Mouse (Mus musculus) layer of hippocampus, postnatal 14 days (tissue): Measurements from ENCODE around the gene Mpz. TPM values are rescaled to one million over a fixed set of nuclear protein-coding genes. Genes with fewer than 3 reads are reported as not detected.
"Not testable (repeated sequence)": the region's sequence is repeated elsewhere in the genome, so short reads cannot be mapped to it uniquely, and the experiment has no call there.

Experiments
- DNase-seq, 2 experiments: peaks; one replicate each; pipeline ENCODE4 v3.0.0; 2021 to 2022; ENCODE audit warnings: low spot score in 2 of 2, mixed read lengths in 1 of 2
- total RNA-seq, 2 experiments: library from RNA; stranded (reverse); gene quantifications; 2 replicates each; pipeline ENCODE4 v1.2.3; 2021

Gene Mpz
- total RNA-seq, 2 experiments from 2014 or later: not detected

DNA sequence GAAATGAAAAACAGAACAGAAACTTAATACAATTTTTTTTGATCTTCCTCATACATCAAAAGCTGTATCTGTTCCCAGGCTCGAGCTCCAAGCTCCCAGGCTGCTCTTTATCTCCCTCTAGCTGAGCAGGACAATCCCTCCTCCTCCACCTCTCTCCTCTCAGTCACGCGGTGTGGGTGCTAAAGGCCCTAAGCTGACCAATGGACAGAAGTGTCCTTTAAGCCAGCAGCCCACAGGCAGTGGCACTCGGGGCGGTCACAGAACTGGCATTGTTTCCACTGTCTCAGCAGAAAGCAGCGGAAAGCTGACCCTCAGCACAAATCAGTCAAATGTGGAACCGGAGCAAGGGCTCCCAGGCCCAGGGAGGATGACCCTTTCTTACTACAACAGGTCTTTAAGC is 21.3 kb upstream of the Mpz start:
- peak; percentile 12 to 51 for DNase-seq

- DNase-seq: no peak
Observed at GRCm38 (mm10) chr1:171130971-171131370, 19.5 kb upstream of the Mpz start.

DNA sequence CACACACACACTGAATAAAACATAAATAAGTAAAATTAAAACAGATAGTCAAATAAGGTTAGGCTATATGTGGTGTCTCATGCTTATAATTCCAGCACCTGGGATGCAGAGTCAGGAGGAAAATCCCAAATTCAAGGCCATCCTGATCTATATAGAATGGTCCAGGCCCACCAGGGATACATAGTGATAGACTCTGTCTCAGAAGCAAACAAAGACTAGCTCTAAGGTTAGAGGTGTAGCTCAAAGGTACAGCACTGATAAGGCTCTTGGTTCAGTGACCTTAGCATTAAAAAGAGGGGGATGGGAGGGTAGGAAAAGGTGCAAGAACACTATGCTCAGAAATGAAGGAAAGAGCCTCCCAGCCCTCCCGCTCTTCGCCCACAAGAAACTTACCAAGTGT is 14.9 kb upstream of the Mpz start:
- DNase-seq: no peak

GRCm38 (mm10) chr1:171137486-171138155 is 12.9 kb upstream of the Mpz start:
- not testable (repeated sequence) for DNase-seq

GRCm38 (mm10) chr1:171142981-171143380 is 7.5 kb upstream of the Mpz start:
- not testable (repeated sequence) for DNase-seq

DNA sequence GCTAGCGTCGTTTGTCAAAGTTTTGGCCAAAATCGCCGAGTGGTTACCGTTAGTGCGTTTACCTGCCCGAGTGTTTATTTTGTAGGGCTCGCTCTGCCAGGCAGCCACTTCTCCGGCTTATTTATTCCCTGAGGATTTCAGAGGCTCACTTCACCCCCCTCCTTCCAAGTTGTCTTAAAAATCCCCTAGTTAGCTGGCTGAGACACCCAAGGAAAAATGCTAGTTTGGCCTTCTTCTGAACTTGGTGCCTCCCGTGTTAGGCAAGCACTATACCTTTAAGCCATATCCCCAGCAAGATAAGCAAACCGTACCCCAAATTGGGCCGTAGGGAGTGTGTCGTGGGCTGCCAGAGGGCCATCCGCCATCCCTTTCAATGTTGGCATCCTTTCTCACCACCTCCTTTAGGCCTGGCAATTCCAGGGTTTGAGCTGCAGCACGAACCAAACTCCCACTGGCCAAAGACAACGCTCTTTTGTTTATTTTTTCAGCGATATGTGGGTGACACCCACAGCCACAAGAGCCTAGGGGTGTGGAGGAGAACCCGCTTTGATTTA is 404 bp downstream of the Mpz start:
- peak; percentile 16 to 22 for DNase-seq

GRCm38 (mm10) chr1:171151966-171152365 is 1.5 kb downstream of the Mpz start:
- no peak for DNase-seq

DNA sequence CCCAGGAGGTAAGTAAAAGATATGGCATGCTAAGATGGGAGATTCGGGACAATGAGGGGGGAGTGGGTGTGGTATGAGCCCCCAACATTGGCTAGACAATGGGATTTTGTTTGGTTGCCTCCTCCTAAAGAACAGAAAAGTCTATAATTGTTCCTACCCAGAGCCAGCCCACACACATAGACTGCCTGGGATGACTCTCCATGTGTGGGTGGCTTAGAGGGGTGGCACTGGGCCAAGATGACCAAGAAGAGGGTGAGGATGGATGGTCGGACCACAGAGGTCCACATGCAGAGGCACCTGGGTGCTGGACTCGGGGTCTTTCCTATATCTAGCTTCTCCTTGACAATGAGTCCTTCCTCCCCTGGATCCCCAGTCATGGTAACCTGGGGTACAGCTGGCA is 6.1 kb downstream of the Mpz start:
- DNase-seq: no peak

GRCm38 (mm10) chr1:171157965-171158364 is 7.5 kb downstream of the Mpz start:
- DNase-seq: no peak

GRCm38 (mm10) chr1:171159485-171159975 is 9.0 kb downstream of the Mpz start:
- DNase-seq: no peak

- DNase-seq: no peak
Observed at GRCm38 (mm10) chr1:171162526-171162925, 12.0 kb downstream of the Mpz start.

DNA sequence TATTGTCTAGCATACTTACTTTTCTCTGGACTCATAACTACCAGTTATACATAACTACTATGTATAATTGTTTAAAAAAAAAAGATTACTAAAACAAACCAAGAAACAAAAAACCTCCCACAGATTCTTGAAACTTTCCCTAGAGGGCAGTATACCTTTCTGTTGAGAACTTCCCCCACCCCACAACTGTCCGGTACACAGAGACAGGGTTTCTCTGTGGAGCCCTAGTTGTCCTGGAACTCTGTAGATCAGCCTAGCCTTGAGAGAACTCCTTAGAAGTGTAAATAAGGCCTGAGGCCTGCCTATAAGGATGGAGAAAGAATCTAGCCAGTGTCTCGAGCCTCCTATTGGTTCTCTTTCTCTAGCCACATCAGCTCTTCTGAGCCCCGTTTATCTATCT is 13.7 kb downstream of the Mpz start:
- DNase-seq: no peak

DNA sequence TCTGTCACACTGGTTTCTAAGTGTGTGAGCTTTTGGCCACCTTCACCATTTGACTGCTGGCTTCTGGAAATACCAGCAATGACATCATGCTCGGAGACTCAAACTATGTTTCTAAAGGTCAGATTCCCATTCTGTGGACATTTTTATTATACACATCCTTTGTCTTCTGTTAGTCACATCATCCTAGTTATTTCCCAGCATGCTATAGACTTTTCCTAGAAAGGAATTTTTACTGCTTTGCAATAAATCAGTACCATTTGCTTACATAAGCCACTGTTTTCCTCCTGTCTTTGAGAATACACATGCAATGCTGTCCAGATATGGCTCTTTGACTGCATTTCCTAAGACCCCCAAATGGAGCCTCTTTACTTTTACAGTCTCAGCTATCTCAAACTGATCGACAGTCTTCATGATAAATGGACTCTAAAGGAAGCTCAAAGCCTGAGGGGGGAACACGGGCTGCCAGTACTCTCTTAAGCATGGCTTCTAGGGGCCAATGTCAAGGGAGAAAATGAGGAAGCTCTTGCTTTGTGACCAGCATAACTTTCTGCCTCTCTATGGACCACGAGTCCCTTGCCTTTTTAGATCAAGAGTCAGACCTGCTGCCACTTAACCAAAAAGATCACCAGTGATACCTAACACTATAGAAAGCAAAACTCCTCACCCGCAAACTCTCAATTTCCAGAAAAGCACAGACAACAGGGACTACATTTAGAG is 15.3 kb downstream of the Mpz start:
- DNase-seq: no peak

DNA sequence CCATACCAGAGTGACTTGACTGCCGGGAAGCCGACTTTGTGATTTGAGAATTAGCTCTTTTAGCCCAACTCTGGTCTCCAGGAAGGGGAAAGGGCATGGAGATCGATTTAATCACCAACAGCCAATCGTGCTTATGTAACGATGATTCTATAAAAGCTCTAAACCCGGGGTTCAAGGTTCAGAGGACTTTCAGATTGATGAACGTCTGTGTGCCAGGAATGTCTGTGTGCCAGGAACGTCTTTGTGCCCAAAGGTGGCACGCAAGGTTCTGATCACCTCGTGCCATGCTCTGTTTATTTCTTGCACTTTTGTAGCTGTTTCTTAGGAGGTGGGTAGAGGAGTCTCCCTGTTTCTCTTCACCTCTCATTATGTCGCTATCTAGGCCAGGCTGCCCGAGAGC is 18.4 kb downstream of the Mpz start:
- no peak for DNase-seq

DNA sequence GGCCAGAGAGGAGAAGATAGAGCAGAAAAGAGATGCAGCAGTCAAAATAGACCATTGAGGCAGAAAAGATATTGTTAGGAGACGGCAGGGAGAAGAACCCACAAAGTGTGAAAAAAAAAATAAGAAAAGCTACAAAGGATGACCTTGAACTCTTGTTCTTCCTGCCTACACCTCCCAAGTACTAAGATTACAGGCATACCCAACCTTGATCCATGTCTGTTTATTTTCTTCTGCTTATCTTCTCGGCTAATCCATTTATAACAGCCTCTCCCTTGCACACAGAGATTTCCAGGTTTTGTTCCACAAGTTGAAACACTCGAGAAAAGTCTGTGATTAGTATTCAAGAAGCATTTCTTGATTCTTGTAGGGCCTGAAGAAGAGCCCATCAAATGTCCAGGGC is 19.4 kb downstream of the Mpz start:
- no peak for DNase-seq

- no peak for DNase-seq
Observed at GRCm38 (mm10) chr1:171171138-171171537, 20.6 kb downstream of the Mpz start.

GRCm38 (mm10) chr1:171172779-171173178 is 22.3 kb downstream of the Mpz start:
- DNase-seq: no peak

- no peak for DNase-seq
Observed at GRCm38 (mm10) chr1:171179487-171180171, 29.1 kb downstream of the Mpz start.

DNA sequence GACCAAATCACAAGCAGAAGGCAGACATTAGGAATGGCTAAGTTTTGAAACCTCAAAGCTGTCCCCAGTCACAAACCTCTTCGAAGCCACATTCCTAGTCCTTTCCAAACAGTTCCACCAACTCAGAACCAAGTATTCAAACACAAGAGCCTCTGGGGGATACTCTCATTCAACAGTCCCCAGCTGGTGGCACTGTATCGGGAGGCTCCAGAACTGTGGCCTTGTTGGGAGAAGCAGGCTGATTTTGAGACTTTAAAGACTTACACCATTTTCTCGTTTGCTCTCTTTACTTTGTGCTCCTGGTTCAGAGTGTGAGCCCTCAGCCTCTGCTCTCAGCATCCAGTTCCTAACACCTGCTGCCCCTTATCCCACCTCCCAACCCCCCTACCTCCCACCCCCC is 32.5 kb downstream of the Mpz start:
- no peak for DNase-seq

DNA sequence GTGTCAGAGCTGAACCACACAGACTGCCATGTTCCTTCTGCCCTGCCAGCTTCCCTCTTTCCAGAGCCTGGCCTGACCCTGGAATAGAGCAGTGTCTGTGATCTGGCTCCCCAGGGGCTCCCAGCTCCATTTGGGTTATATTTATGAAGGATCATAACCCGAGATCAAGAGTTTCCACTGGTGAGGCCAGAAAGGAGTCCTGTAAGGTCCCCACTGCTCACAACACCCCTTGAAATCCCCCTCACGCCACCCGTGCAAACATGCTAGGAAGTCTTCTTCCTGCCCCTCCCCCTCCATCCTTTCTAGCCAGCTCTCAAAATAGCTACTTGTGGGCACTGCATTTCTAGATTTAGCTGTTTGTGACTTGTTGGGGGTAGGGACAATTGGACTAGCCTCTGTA is 33.1 kb downstream of the Mpz start:
- DNase-seq: no peak

DNA sequence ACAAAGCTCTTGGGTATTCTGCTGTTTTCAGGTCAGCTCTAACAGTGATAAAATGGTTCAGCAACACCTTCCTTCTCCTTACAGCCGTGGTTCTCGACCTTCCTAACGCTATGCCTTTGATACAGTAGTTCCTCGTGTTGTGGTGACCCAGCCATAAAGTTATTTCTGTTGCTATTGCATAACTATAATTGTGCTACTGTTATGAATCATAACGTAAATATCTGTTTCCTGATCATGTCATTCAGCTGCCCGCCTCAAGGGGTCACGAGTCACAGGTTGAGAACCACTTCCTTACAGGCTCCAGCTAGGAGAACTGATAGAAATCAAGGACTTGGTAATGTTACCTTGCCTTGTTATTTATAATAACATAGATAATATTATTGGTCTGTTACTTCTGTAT is 33.8 kb downstream of the Mpz start:
- no peak for DNase-seq

- no peak for DNase-seq
Observed at GRCm38 (mm10) chr1:171185655-171186054, 35.1 kb downstream of the Mpz start.
